Mouse (Mus musculus) brain, embryonic 14.5 days (tissue): ENCODE measurements around the gene Gtf3a.

Experiments
- CTCF ChIP-seq: fragments of 200-500 bp; IDR thresholded peaks from 2 replicates; pipeline ENCODE4 v1.5.1; 2012; ENCODE audit warnings: inconsistent platforms, mild to moderate bottlenecking, moderate library complexity, borderline replicate concordance; ENCODE audit not compliant: insufficient read depth, insufficient read length; ENCODE audit errors: extremely low read depth
- POLR2A ChIP-seq: fragments of 200-500 bp; IDR thresholded peaks from 2 replicates; pipeline ENCODE4 v1.6.1; 2012; ENCODE audit warnings: mild to moderate bottlenecking, inconsistent platforms, borderline replicate concordance; ENCODE audit not compliant: poor library complexity, insufficient read depth, insufficient read length, severe bottlenecking; ENCODE audit errors: extremely low read depth

DNA sequence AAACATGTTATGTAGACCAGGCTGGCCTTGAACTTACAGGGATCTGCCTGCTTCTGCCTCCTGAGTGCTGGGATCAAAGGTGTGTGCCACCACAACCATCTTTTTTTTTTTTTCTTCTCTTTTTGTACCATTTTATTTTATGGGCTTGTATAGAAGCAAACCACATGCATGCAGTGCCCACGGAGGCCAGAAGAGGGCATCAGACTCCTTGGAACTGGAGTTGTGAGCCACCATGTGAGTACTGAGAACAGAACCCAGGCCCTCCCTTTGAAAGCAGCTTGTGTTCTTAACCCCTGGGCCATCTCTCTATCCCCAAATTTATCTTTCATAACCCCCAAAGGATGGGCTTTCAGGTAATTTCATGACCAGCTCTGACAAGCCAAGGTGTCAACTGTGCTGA is 54.8 kb downstream of the Gtf3a start:
- no peak for TF ChIP-seq POLR2A
- TF ChIP-seq CTCF = no peak
